8 mouse cellular contexts compared by ENCODE assay signal in the genomic region with DNA sequence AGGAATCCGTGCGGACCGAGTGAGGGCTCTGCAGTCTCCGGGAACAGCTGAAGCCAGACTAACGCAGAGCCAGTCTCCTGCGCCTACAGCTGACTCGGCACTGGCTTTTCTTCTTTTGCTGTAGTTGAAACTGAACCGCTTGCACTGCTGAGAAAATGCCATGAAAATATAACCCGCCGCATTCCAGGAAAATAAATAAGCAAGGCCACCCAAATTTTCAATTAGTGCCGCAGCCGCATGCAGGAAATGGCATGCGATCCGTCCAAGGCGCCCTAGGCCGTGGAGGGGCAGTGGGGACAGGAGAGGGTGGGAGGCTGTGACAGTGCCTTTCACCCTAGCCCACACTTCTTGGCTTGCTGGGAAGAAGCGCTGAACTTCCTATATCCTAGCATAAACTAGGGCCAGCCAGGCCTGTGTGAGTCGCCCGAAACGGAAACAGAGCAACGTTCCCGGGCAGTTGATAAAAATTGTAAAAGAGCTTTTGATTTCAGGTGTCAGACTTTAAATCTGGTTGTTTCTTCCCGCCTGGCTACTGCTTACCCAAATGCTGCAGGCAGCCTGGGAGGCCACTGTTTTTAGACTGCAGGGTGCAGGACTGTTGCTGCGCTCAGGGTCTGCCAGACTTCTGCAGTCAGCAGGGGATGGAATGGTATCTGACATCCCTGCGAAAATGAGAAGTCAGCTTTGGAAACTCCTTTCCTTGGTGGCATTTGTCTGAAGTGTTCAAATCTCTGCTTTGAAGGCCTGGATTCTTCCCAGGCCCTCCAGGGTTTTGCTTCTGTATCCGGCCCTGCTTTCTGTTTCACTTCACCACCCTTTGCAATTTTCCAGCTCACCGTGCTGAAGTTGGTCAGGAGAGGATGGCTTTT. TPM values are rescaled to one million over a fixed set of nuclear protein-coding genes. Genes with fewer than 3 reads are reported as not detected.
A peak's percentile ranks its signal among the peaks of the same experiment; 100 is the strongest.
DNase-seq lines count a peak whose midpoint lies in the region; ATAC-seq and TF ChIP-seq lines count a peak whose summit lies in the region.

No protein-coding gene starts in this region.

- H3K9ac ChIP-seq in intestine, embryonic 14.5 days (ENCODE audit: low read length): peak overlapping the region; percentile 66
- H3K9ac ChIP-seq in limb, embryonic 13.5 days: peak overlapping the region; percentile 61

- no peaks in the 10 kb centered on the region for H3K27me3 ChIP-seq in intestine, embryonic 14.5 days (replicated peaks; ENCODE audit: control insufficient read depth, insufficient read depth, low read length)
- peaks cover 23% of the 10 kb centered on the region for H3K27me3 ChIP-seq in limb, embryonic 13.5 days
- H3K27me3 ChIP-seq in midbrain, embryonic 10.5 days (ENCODE audit: low read depth, poor library complexity, severe bottlenecking): peaks cover 38% of the 10 kb centered on the region
- no peaks in the 10 kb centered on the region for H3K27me3 ChIP-seq in testis, adult 2 months (ENCODE audit: control insufficient read depth, insufficient read depth, low read length)

- H3K9me3 ChIP-seq in intestine, embryonic 14.5 days (ENCODE audit: control insufficient read depth, low read length): no peaks in the 10 kb centered on the region
- no peaks in the 10 kb centered on the region for H3K9me3 ChIP-seq in limb, embryonic 13.5 days
- H3K9me3 ChIP-seq in midbrain, embryonic 10.5 days (replicated peaks): no peaks in the 10 kb centered on the region

- no peaks in the 10 kb centered on the region for H3K36me3 ChIP-seq in intestine, embryonic 14.5 days (ENCODE audit: control insufficient read depth, insufficient read depth, low read length)
- H3K36me3 ChIP-seq in limb, embryonic 13.5 days: no peaks in the 10 kb centered on the region
- H3K36me3 ChIP-seq in midbrain, embryonic 10.5 days: no peaks in the 10 kb centered on the region
- no peaks in the 10 kb centered on the region for H3K36me3 ChIP-seq in testis, adult 2 months (ENCODE audit: control insufficient read depth, insufficient read depth, low read length)

- no peak for TF ChIP-seq POLR2A in testis, adult 2 months (IDR thresholded peaks at IDR 0.05; ENCODE audit: control insufficient read depth, low read depth, low read length)

- peak overlapping the region; percentile 38 for H3K4me3 ChIP-seq in intestine, embryonic 14.5 days (ENCODE audit: low read depth, low read length)
- peak overlapping the region; percentile 40 for H3K4me3 ChIP-seq in limb, embryonic 13.5 days
- H3K4me3 ChIP-seq in midbrain, embryonic 10.5 days: peak overlapping the region; percentile 50
- peak overlapping the region; percentile 59 for H3K4me3 ChIP-seq in testis, adult 2 months (ENCODE audit: control insufficient read depth, low read depth, low read length)

- H3K4me1 ChIP-seq in intestine, embryonic 14.5 days (replicated peaks; ENCODE audit: control insufficient read depth, insufficient read depth, low read length): peaks cover 15% of the 10 kb centered on the region
- H3K4me1 ChIP-seq in limb, embryonic 13.5 days: peaks cover 14% of the 10 kb centered on the region
- H3K4me1 ChIP-seq in midbrain, embryonic 10.5 days: peaks cover 13% of the 10 kb centered on the region
- H3K4me1 ChIP-seq in testis, adult 2 months (ENCODE audit: control insufficient read depth, insufficient read depth, low read length): peaks cover 2% of the 10 kb centered on the region; the same call in 1 of the 2 replicates

- TF ChIP-seq CTCF in testis, adult 2 months (IDR thresholded peaks at IDR 0.05; ENCODE audit: control insufficient read depth, insufficient read depth, insufficient replicate concordance, low read depth, low read length): no peak

- ATAC-seq in common myeloid progenitor, adult 5-6 weeks (replicated peaks; ENCODE audit: low read depth, poor library complexity, severe bottlenecking): peak; percentile 23
- ATAC-seq in intestine, embryonic 14.5 days (replicated peaks; ENCODE audit: low FRiP score, low TSS enrichment, low read depth): peak; percentile 55; the same call in 1 of the 2 replicates
- peak; percentile 77 for ATAC-seq in limb, embryonic 13.5 days (ENCODE audit: low FRiP score, low read depth)

- H3K4me2 ChIP-seq in intestine, embryonic 14.5 days (ENCODE audit: low read length): peak overlapping the region; percentile 82
- H3K4me2 ChIP-seq in limb, embryonic 13.5 days (replicated peaks): peak overlapping the region; percentile 75

- peak overlapping the region; percentile 84 for H3K27ac ChIP-seq in intestine, embryonic 14.5 days (ENCODE audit: low read depth)
- H3K27ac ChIP-seq in limb, embryonic 13.5 days: peak overlapping the region; percentile 55; the same call in 1 of the 2 replicates
- H3K27ac ChIP-seq in midbrain, embryonic 10.5 days (replicated peaks): peak overlapping the region; percentile 38; the same call in 1 of the 2 replicates
- H3K27ac ChIP-seq in testis, adult 2 months (ENCODE audit: control insufficient read depth, insufficient read depth, low read depth, low read length): peak overlapping the region; percentile 11; the same call in 1 of the 2 replicates

- DNase-seq in left cerebral cortex, adult 18-20 months (ENCODE audit: low spot score in 2 of 2): peak; percentile 27 to 45
- DNase-seq in left cerebral cortex, adult 11 months (ENCODE audit: low spot score): no peak
- DNase-seq in heart, adult 11 months: peak; percentile 95
- DNase-seq in intestine, embryonic 14.5 days (ENCODE audit: low spot score): peak; percentile 77
- peak; percentile 63 for DNase-seq in midbrain, embryonic 10.5 days (ENCODE audit: low spot score)

- 8% methylated on average over 27 of the region's 27 CpGs for WGBS in intestine, embryonic 14.5 days
- 12% methylated on average over 27 of the region's 27 CpGs for WGBS in limb, embryonic 13.5 days
- WGBS in midbrain, embryonic 10.5 days: 16% methylated on average over 27 of the region's 27 CpGs

RNA-seq across cellular contexts. Expression of a gene that starts 11.8 kb away (rescaled TPM):
- total RNA-seq in left cerebral cortex, adult 18-20 months (2021): not detected
- total RNA-seq in common myeloid progenitor, adult 5-6 weeks (2017): not detected in 2 replicates
- 0.09 TPM in 1 of 2 replicates, not detected in the other for polyA plus RNA-seq in intestine, embryonic 14.5 days (2014; fragmentation: Nextera tagmentation; extraction: Ambion mirVana)
- 0.14 TPM in 1 of 2 replicates, not detected in the other for polyA plus RNA-seq in limb, embryonic 13.5 days (2015; fragmentation: Nextera tagmentation; extraction: Ambion mirVana)
- 0.10 and 0.29 TPM in 2 replicates for polyA plus RNA-seq in midbrain, embryonic 10.5 days (2016; fragmentation: Nextera tagmentation; extraction: Ambion mirVana)
- polyA plus RNA-seq in testis, adult 2 months (2012; rRNA removed): 0.28 and 0.30 TPM in 2 replicates

RNA-seq across cellular contexts. Expression of a gene that starts 11.9 kb away (rescaled TPM):
- total RNA-seq in left cerebral cortex, adult 18-20 months (2021): 10 to 100 TPM; 42.6 to 44.8 TPM
- 50.5 and 56.9 TPM in 2 replicates for total RNA-seq in common myeloid progenitor, adult 5-6 weeks (2017)
- 31.8 and 40.7 TPM in 2 replicates for polyA plus RNA-seq in intestine, embryonic 14.5 days (2014; fragmentation: Nextera tagmentation; extraction: Ambion mirVana)
- polyA plus RNA-seq in limb, embryonic 13.5 days (2015; fragmentation: Nextera tagmentation; extraction: Ambion mirVana): 32.5 and 32.7 TPM in 2 replicates
- 36.2 and 40.0 TPM in 2 replicates for polyA plus RNA-seq in midbrain, embryonic 10.5 days (2016; fragmentation: Nextera tagmentation; extraction: Ambion mirVana)
- 10.2 and 10.7 TPM in 2 replicates for polyA plus RNA-seq in testis, adult 2 months (2012; rRNA removed)

RNA-seq across cellular contexts. Expression of a gene that starts 38.3 kb away (rescaled TPM):
- under 1 TPM; 0.47 to 0.72 TPM for total RNA-seq in left cerebral cortex, adult 18-20 months (2021)
- 0.55 TPM in 1 of 2 replicates, not detected in the other for total RNA-seq in common myeloid progenitor, adult 5-6 weeks (2017)
- polyA plus RNA-seq in intestine, embryonic 14.5 days (2014; fragmentation: Nextera tagmentation; extraction: Ambion mirVana): 0.15 TPM in 1 of 2 replicates, not detected in the other
- polyA plus RNA-seq in limb, embryonic 13.5 days (2015; fragmentation: Nextera tagmentation; extraction: Ambion mirVana): 0.22 TPM in 1 of 2 replicates, not detected in the other
- 0.10 TPM in 1 of 2 replicates, not detected in the other for polyA plus RNA-seq in midbrain, embryonic 10.5 days (2016; fragmentation: Nextera tagmentation; extraction: Ambion mirVana)
- polyA plus RNA-seq in testis, adult 2 months (2012; rRNA removed): 3.1 and 3.4 TPM in 2 replicates

Comparison
In these comparisons a context has a peak if more than half of its experiments do, and no peak if none do; other contexts are left out.
1. ATAC-seq: peak in every context shown above with its lines; median percentile 77 in limb, embryonic 13.5 days; 55 in intestine, embryonic 14.5 days; 23 in common myeloid progenitor, adult 5-6 weeks.
2. H3K27ac ChIP-seq: peak in every context shown above with its lines; median percentile 84 in intestine, embryonic 14.5 days; 55 in limb, embryonic 13.5 days; 38 in midbrain, embryonic 10.5 days; 11 in testis, adult 2 months.